Mouse (Mus musculus): Measurements from ENCODE around the gene Slc8a1. TPM values are rescaled to one million over a fixed set of nuclear protein-coding genes. Genes with fewer than 3 reads are reported as not detected.
A peak's percentile ranks its signal among the peaks of the same experiment; 100 is the strongest.

Gene Slc8a1
- 0.46 and 0.69 TPM in 2 replicates for polyA plus RNA-seq (2015; fragmentation: Nextera tagmentation; extraction: Ambion mirVana)

DNA sequence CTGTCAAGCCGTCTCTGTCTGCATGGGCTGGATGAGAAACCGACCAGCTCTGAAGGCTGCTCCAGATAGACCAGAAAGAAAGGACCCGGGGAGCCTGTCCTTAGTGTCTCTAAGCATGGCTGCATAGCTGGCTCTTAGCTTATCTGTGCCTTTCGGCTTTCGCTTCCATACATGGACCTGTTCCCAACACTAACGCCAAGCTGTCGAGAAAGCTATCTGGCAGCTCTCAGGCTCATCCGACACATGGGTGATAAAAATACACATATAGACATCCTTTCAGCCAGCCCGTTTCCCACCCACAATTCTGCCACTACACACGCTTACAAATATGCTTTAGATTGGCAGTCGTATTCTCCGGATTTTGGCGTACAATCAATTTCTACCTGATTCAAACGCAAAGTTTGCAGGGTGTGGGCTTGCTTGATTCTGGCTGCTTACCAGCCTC lies at the start of gene Slc8a1:
TSS of gene Slc8a1 (minus strand) at position 67 of the 445 bp plus-strand sequence.
- no peak for DNase-seq
- ATAC-seq: no peak
- H3K9ac ChIP-seq (replicated peaks): no peak within 1 kb of the TSS
- H3K27ac ChIP-seq (ENCODE audit: low read depth): no peak within 1 kb of the TSS
- no peak for TF ChIP-seq EP300 (IDR thresholded peaks at IDR 0.05; ENCODE audit: low read depth)
- no peak for TF ChIP-seq CTCF (IDR thresholded peaks at IDR 0.05; ENCODE audit: low read depth)
- no peaks in the 10 kb centered on the region for H3K36me3 ChIP-seq (replicated peaks; ENCODE audit: insufficient read depth, low read length)
- H3K4me3 ChIP-seq (ENCODE audit: low read depth, low read length): no peak within 1 kb of the TSS
- H3K4me2 ChIP-seq (ENCODE audit: low read depth, low read length): no peak within 1 kb of the TSS
- H3K9me3 ChIP-seq (ENCODE audit: low read length): no peaks in the 10 kb centered on the region
- no peaks in the 10 kb centered on the region for H3K4me1 ChIP-seq (ENCODE audit: insufficient read depth)
- no peaks in the 10 kb centered on the region for H3K27me3 ChIP-seq (ENCODE audit: insufficient read depth, low read length)
- WGBS (ENCODE audit: insufficient replicate concordance): 77% methylated on average over 14 of the region's 14 CpGs

- TF ChIP-seq EP300 (IDR thresholded peaks at IDR 0.05; ENCODE audit: low read depth) (no peak), CTCF (IDR thresholded peaks at IDR 0.05; ENCODE audit: low read depth) (peak; percentile 69)
- no peak overlapping the region for H3K9ac ChIP-seq (replicated peaks)
- ATAC-seq (no peak), DNase-seq (peak; percentile 35)
- H3K4me3 ChIP-seq (ENCODE audit: low read depth, low read length): no peak overlapping the region
- H3K9me3 ChIP-seq (ENCODE audit: low read length): no peaks in the 10 kb centered on the region
- WGBS (ENCODE audit: insufficient replicate concordance): 32% methylated on average over 4 of the region's 4 CpGs
- H3K4me2 ChIP-seq (ENCODE audit: low read depth, low read length): no peak overlapping the region
- no peaks in the 10 kb centered on the region for H3K36me3 ChIP-seq (replicated peaks; ENCODE audit: insufficient read depth, low read length)
- no peak overlapping the region for H3K27ac ChIP-seq (ENCODE audit: low read depth)
- no peaks in the 10 kb centered on the region for H3K27me3 ChIP-seq (ENCODE audit: insufficient read depth, low read length)
- no peaks in the 10 kb centered on the region for H3K4me1 ChIP-seq (ENCODE audit: insufficient read depth)
Observed at GRCm38 (mm10) chr17:81787350-81787749, 49.2 kb upstream of the Slc8a1 start.

DNA sequence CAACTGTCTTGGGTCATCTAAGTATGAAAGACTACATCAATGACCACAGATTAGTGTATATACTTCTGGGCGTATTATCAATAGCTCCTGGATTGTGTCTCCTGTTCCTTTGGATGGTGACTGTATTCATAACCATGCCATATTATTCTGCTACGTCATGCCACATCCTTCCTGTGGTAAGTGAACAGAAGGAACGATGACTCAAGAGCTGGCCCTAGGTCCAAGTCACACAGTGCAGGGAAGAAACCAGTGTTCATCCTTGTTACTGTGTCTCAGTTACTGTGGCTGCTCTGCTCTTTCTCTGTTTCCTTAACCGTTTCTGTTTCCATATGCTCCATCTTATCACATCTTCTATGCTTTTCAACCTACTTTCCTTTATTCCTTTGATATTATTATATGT lies 44.1 kb upstream of the Slc8a1 start:
- DNase-seq (no peak), ATAC-seq (no peak)
- Histone ChIP-seq H3K9me3 (ENCODE audit: low read length) (no peaks in the 10 kb centered on the region), H3K9ac (replicated peaks) (no peak overlapping the region), H3K27ac (ENCODE audit: low read depth) (no peak overlapping the region), H3K4me2 (ENCODE audit: low read depth, low read length) (no peak overlapping the region), H3K4me3 (ENCODE audit: low read depth, low read length) (no peak overlapping the region), H3K27me3 (ENCODE audit: insufficient read depth, low read length) (no peaks in the 10 kb centered on the region), H3K4me1 (ENCODE audit: insufficient read depth) (no peaks in the 10 kb centered on the region), H3K36me3 (replicated peaks; ENCODE audit: insufficient read depth, low read length) (no peaks in the 10 kb centered on the region)
- 47% methylated on average over 4 of the region's 4 CpGs for WGBS (ENCODE audit: insufficient replicate concordance)
- TF ChIP-seq EP300 (IDR thresholded peaks at IDR 0.05; ENCODE audit: low read depth): no peak
- TF ChIP-seq CTCF (IDR thresholded peaks at IDR 0.05; ENCODE audit: low read depth): no peak

DNA sequence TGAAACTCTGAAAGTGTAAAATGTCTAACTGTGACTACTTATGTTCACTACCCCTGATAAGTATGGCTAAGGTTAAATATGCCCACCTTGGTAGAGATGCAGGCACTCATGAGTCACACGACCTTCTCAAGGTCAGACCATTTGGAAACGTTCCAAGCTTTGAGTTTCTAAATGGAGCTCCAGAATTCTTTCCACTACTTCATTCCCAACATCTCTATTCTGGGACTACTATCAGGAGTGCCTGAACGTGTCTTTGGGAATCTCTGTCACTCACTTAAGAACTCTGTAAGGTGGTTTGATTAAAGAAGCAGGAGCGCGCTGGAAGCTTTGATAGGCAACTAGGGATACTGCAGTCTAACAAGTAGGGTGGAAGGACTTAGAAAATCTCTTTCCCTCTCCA lies 43.3 kb upstream of the Slc8a1 start:
- no peak for ATAC-seq
- no peak overlapping the region for H3K4me3 ChIP-seq (ENCODE audit: low read depth, low read length)
- no peaks in the 10 kb centered on the region for H3K9me3 ChIP-seq (ENCODE audit: low read length)
- no peaks in the 10 kb centered on the region for H3K4me1 ChIP-seq (ENCODE audit: insufficient read depth)
- TF ChIP-seq EP300 (IDR thresholded peaks at IDR 0.05; ENCODE audit: low read depth) (no peak), CTCF (IDR thresholded peaks at IDR 0.05; ENCODE audit: low read depth) (no peak)
- H3K4me2 ChIP-seq (ENCODE audit: low read depth, low read length): no peak overlapping the region
- 78% methylated on average over 5 of the region's 5 CpGs for WGBS (ENCODE audit: insufficient replicate concordance)
- no peaks in the 10 kb centered on the region for H3K36me3 ChIP-seq (replicated peaks; ENCODE audit: insufficient read depth, low read length)
- DNase-seq: no peak
- no peak overlapping the region for H3K9ac ChIP-seq (replicated peaks)
- H3K27me3 ChIP-seq (ENCODE audit: insufficient read depth, low read length): no peaks in the 10 kb centered on the region
- H3K27ac ChIP-seq (ENCODE audit: low read depth): no peak overlapping the region

GRCm38 (mm10) chr17:81779883-81780282 lies 41.7 kb upstream of the Slc8a1 start:
- Histone ChIP-seq H3K27me3 (ENCODE audit: insufficient read depth, low read length) (no peaks in the 10 kb centered on the region), H3K27ac (ENCODE audit: low read depth) (no peak overlapping the region), H3K36me3 (replicated peaks; ENCODE audit: insufficient read depth, low read length) (no peaks in the 10 kb centered on the region), H3K9ac (replicated peaks) (no peak overlapping the region), H3K9me3 (ENCODE audit: low read length) (no peaks in the 10 kb centered on the region), H3K4me2 (ENCODE audit: low read depth, low read length) (no peak overlapping the region), H3K4me1 (ENCODE audit: insufficient read depth) (no peaks in the 10 kb centered on the region), H3K4me3 (ENCODE audit: low read depth, low read length) (no peak overlapping the region)
- ATAC-seq (no peak), DNase-seq (no peak)
- TF ChIP-seq CTCF (IDR thresholded peaks at IDR 0.05; ENCODE audit: low read depth): no peak
- TF ChIP-seq EP300 (IDR thresholded peaks at IDR 0.05; ENCODE audit: low read depth): no peak
- 58% methylated on average over 4 of the region's 4 CpGs for WGBS (ENCODE audit: insufficient replicate concordance)

DNA sequence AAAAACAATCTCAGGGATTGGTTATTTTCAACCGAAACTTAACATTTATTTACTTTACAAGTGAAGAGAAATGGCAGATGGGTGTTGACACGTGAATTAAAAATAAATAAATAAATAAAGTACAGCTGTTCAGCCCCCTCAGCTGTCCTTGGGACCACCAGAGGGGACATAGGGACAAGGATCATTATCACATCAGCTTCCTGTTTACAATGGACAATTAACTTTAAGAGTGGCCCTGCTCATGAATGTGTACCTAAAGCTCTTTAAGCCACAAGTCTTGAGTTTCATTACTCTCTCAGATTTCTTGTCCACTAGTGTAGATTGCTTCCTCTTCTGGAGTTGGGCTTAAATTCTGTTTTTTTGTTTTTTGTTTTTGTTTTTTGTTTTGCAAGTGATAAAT lies 12.5 kb upstream of the Slc8a1 start:
- H3K4me1 ChIP-seq (ENCODE audit: insufficient read depth): no peaks in the 10 kb centered on the region
- H3K36me3 ChIP-seq (replicated peaks; ENCODE audit: insufficient read depth, low read length): no peaks in the 10 kb centered on the region
- 57% methylated on average over 2 of the region's 2 CpGs for WGBS (ENCODE audit: insufficient replicate concordance)
- ATAC-seq: no peak
- no peak for TF ChIP-seq CTCF (IDR thresholded peaks at IDR 0.05; ENCODE audit: low read depth)
- H3K4me3 ChIP-seq (ENCODE audit: low read depth, low read length): no peak overlapping the region
- H3K9me3 ChIP-seq (ENCODE audit: low read length): no peaks in the 10 kb centered on the region
- H3K4me2 ChIP-seq (ENCODE audit: low read depth, low read length): no peak overlapping the region
- H3K27me3 ChIP-seq (ENCODE audit: insufficient read depth, low read length): no peaks in the 10 kb centered on the region
- no peak overlapping the region for H3K27ac ChIP-seq (ENCODE audit: low read depth)
- DNase-seq: no peak
- H3K9ac ChIP-seq (replicated peaks): no peak overlapping the region

DNA sequence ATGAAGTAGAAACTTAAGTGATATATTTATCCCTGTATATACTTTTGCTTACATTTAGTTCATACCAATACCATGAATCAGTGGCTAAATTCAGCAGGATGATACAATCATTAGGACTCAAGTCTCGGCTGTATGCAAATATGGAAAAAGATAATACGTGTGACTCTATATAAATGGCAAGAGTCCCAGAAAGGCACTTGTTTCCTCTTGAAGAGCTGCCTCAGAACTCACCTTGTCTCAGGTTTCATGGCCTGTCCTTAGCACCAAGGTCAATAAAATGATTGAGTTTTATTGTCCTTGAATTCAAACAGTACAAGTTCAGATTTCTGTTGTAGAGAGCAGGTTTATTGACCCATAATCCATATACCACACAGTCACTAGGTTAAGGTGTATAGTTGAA lies 4.9 kb upstream of the Slc8a1 start:
- Histone ChIP-seq H3K36me3 (replicated peaks; ENCODE audit: insufficient read depth, low read length) (no peaks in the 10 kb centered on the region), H3K27ac (ENCODE audit: low read depth) (no peak overlapping the region), H3K4me1 (ENCODE audit: insufficient read depth) (no peaks in the 10 kb centered on the region), H3K9ac (replicated peaks) (no peak overlapping the region), H3K9me3 (ENCODE audit: low read length) (no peaks in the 10 kb centered on the region), H3K4me2 (ENCODE audit: low read depth, low read length) (no peak overlapping the region), H3K4me3 (ENCODE audit: low read depth, low read length) (no peak overlapping the region), H3K27me3 (ENCODE audit: insufficient read depth, low read length) (no peaks in the 10 kb centered on the region)
- DNase-seq: no peak
- ATAC-seq: no peak
- TF ChIP-seq EP300 (IDR thresholded peaks at IDR 0.05; ENCODE audit: low read depth): no peak
- TF ChIP-seq CTCF (IDR thresholded peaks at IDR 0.05; ENCODE audit: low read depth): no peak
- WGBS (ENCODE audit: insufficient replicate concordance): 56% methylated on average over 2 of the region's 2 CpGs

Measured in liver, postnatal 0 days (tissue).